Mouse (Mus musculus) thymus, postnatal 14 days (tissue): ENCODE results near the gene Crbn.

ENCODE experiments used
- DNase-seq: peaks from one replicate; pipeline ENCODE4 v3.0.0; 2021

Crbn gene

DNA sequence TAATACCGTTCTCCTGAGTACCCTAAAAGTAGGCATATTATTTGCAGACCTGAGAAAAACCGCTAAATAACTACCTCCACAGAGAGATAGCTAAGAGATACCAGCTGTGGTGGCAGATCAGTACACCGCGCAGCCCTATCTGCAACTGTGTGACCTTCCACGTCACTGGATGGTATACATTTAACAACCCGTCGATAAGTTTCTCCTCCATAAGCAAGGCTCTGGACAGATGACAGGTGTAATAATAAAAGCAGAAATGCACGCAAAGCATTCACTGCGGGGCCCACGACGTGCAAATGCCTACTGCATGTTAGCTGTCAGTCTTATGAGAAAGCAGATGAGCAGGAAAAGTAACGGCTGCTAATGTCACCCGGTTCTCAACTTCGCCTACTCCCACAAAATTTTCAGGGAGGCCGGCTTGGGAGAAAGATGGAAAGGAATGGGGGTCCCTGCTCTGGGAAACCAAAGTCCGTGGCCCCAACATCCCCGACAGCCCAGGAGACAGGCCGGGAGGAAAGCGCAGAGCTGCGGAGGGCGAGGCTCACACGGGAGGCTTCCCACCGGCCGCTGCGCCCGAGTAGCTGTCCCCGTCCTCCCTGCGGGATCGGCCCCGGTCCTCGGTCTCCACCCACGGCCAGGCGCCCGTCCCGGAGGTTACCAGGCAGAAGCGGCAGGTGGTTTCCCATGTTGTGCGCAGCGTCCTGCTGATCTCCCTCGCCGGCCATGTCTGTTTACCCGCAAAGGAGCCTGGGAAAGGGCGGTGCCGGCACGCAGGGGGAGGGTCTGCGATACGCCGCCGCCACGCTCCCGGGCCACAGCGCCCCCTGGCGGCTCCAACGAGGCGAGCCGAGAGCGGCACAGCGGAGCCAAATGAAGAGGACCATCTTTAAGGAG lies at the start of gene Crbn:
Gene Crbn (minus strand): TSS at position 745 of the 894 bp plus-strand sequence.
- DNase-seq: peak; percentile 95

DNA sequence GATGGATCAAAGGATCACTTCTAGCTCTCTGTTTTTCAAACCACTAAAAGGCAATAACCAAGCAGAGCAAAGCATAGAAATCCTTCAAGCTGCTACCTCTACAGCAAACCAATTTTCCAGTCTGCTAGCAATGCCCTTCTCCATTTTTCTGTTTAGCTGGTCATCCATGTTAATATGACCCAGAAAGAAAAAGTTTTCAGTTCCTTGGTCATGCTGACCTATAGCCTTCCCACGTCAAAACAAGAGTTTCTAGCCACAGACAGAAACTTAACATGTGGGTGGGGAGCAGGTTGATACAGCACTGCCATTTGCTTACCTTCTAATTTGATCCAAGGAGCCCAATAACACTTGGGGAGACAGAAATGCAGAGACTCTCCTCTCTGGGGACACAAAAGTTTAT lies 40.3 kb upstream of the Crbn start:
- no peak for DNase-seq

DNA sequence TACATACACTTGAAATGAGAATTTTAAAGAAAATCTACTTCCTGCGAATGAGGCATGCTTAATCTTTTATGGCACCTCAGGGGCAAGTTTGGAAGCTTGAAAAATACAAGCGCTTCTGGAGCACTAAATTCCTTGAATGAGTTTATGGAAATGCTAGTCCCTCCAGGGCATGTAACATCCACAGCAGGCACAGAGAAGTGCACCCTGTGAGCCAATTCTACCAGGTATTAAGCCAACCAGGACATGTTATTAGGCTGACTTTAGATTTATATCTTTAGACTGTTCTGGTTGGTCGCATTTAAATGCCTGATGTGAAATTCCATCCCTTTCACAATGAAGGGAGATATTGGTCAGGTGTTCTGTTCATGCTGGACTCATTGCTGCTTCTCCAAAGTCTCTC lies 38.2 kb upstream of the Crbn start:
- DNase-seq: no peak

DNA sequence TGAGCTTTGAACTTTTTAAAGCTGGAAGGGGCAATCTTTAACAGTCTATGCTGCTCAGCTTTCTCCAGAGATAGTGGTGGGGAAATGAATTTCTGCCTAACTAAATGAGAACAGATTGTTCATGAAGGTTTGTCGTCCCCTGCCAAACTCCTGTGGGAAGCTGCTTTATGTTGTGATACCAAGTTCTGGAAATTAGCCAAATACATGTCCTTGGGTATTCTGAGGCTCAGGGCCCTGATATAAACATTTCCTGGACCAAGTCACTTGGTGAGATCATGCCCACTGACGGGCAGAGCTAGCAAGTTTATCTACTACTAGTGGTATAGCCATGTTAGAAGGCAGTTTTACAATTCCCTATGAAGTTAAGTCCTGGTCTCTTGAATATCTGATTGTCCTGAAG lies 35.4 kb upstream of the Crbn start:
- DNase-seq: no peak

DNA sequence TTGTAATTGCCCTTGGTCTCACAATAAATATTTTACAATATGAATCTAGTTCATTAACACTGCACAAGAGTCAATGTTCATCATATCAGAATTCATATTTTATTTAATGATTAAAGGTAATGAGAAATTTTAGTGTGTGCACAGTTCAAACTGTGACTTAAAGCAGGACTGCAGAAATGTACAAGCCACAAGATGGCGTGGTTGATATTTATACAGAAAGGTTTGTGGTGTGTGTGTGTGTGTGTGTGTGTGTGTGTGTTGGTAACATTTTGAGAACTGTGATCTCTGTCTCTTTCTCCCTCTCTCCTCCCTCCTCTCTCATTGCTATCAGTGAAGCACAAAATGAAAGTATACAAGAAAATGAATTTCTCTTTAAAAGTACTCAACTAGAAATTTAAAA lies 22.5 kb upstream of the Crbn start:
- no peak for DNase-seq

DNA sequence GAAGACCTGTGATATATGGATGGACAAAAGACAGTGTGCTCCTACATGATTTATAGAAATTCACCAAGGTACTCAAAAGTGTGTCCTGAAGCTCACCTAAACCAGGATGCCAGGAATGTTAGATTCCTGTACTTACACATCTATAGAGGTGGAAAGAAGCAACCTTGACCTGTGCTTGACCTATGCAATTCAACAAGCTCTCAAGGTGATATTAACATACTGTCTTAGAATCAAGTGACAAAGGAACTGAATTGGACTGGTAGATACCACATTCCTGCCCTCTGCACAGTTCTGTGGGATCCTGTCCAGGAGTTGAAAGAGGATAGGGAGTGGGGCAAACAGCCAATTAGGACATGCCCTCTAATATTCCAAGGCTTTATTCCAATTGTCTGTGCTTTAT lies 20.7 kb upstream of the Crbn start:
- no peak for DNase-seq

DNA sequence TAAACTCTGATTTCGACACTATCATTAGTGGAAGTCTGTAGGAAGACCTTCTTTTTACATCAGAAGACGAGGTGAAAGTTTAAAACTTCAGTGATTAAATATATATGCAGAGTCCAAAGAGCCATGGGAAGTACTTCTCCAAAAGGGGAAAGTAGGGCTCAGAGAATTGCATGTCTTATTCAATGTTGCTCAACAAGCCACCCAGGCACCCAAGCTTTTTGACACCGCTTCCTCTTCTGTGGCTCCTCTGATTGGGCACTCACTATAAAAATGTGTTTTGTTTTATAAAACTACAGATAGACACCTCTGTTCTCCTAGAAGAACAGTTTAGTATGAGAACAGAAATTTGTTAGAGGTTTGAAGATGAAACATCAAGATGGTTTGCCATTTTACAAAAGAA lies 20.0 kb upstream of the Crbn start:
- DNase-seq: no peak

DNA sequence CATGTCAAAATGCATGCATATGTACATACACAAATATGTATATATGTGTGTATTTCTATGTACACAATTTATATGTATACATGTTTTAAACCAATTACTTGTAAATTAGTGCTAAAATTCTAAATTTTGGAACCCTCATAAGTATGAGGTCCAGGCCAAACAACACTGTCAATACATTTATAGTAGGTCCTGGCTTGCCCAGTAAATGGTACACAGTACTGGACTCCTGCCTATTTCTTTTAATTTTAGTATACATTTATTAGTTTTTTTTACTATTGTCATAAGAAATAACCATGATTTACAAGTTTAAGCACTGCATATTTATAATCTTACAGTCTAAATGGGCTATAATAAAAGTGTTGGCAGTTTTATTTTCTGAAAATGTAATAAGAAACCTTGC lies 19.4 kb upstream of the Crbn start:
- no peak for DNase-seq

DNA sequence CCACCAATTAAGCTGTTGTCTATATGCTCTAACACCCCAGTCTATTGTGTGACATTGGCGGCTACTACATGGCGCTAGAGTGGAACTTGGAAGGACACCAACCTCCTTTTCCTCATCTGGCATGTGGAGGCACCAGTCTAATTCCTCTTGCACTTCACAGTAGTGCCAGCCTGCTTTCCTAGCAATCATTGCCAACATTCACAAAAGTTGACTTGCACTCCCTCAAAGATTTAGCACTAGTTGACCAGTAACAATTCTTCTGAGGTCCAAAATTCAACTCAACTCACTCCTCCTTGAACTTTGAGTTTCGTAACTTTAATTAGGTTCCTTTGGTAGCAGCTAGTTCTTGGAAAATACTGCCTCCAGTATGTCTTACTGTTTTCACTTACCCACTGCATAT lies 10.8 kb upstream of the Crbn start:
- DNase-seq: no peak

DNA sequence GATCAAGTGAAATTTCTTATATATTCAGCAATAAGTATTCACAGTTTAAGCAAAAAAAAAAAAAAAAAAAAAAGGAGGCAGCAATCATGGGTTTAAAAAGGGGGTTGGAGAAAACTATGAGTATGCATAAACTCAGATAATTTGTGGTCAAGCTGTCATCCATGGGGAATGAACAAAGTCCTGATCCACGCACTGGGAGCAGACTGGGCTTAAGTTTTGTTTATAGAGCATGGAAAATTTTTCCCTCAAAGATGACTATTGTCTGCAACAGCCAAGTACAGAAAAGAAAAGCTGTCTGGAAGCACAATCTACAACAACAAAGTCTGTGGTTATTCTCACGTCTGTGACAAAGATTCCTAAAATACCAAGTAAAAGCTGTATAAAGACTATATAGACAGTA lies 9.3 kb upstream of the Crbn start:
- no peak for DNase-seq

DNA sequence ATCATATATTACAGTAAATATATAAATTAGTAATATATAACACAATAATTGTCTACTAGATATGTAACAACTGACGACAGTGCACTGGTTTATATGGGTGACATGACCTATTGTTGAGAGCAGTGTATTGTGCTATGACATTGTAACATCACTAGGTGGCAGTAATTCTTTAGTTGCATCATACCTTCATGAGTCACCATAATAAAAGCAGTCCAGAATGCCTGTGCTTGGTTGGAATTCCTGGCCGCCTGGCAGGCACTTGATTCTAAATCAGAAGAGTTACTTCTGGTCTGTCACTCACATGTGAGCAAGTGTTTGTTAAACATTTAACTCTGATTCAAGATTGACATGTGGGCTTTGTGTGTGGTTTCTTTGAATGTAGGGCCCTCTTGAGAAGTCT lies 5.0 kb upstream of the Crbn start:
- no peak for DNase-seq

DNA sequence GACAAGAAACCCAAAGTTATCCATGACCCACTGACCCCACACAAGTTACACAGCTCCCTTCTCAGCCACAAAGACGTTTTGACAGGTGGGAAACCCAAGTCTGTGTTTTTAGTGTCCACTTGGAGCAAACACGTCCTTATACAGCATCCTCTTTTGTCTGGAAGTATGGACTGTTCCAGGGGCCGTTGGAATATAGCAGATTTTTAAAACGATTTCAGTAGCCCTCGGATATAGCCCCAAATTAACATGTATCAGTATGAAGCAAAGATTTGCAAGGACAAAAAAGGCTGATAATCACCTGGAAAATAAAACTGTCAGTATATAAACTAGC lies 315 bp upstream of the Crbn start:
- no peak for DNase-seq

DNA sequence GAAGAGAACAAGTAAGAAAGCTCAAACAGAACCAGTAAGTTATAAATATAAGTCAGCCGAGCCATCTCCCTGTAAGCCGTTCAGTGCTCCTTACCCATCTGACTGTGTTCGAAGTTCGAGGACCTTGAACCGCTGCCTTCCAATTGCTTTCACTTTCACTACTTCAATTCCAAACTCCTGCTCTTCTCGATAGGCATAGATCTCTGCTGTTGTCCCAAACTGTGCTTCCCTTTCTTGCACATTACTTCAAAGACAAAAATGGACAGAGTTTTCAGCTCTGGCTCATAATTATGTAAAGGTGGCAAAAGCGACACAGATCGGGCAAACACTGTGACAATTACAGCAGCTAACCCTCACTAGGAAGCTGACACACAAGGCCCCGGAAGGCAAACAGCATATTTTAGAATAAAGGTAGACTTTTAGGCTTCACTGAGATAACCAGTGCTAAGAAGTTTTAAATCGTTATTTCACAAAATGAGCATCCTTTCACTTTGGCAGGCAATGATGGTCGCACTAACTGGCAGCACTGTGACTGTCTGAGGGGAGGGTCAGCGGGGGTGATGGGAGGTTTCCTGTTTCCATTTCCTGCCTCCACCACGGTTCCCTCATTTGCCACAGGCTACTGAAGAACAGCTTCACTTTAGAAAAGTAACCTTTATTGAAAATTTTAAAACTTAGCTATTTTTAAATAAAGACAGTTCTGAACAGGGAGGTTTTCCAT lies 5.6 kb downstream of the Crbn start:
- DNase-seq: peak; percentile 38

DNA sequence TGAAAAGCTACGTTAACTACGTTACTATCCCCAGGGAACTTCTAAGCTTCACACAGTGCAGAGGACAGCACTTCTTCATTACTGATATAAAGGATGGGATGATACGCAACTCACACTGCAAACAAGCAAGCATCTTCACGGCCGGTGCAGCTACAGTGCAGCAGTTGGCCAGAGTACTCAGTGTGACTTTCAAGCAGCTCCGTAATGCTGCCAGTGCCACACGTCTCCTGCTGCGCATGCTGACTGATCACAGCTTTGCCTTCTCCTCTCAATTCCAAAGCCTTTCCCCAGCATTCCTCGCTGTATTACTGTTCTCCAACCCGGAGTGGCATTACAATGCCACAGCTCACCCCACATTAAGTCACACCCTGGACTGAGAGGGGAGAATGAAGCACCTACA lies 6.3 kb downstream of the Crbn start:
- DNase-seq: no peak

DNA sequence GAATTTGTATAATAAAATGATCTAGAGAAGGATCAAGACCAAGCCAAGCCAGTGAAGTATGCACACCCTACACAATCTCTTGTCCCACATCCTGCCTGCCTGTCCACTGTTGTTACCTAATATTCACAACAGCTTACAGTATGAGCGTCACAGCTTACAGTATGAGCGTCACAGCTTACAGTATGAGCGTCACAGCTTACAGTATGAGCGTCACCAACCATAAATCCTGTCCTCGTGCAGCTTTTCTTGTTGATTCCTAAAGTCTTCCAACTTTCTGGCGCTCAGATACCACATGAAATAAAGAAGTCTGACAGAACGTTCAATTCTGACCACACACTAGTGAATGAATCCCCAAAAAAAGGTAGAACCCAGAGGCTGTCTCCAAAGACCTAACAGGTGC lies 6.8 kb downstream of the Crbn start:
- no peak for DNase-seq

DNA sequence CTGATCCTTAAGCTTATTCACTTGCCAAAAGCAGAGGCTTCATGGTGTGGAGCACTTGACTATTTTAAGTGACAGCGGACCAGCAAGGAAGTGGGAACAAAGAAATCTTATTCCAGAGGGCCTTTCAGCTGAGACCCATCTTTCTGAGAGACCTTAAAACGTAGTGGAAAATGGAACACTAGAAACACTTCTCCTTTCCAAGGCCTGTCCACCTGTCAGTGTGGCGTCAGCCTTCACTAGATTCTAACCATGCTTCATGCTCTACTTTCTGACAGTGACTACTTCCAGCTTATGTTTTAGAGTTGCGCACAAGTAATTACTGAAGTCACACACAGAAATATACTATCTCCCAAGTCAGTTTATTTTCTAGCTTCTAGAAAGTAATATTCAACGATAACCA lies 7.4 kb downstream of the Crbn start:
- DNase-seq: no peak

DNA sequence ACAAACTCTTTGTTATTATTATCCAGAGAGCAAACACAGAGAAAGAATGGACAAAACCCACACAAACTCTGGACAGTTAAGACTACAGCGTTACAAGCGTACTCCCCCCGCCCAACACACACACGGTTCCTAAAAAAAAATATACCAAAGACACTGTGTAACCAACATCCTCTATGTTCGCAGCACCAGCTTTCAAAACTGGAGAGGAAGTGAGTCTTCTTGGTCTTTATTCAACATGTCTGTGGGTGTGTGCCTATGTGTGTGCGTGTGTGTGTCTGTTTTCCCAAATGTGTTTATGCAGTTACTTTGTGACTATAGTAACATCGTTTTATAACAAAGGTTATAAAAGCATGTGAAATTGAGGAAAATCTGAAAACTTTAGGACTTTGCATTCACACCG lies 8.4 kb downstream of the Crbn start:
- no peak for DNase-seq

DNA sequence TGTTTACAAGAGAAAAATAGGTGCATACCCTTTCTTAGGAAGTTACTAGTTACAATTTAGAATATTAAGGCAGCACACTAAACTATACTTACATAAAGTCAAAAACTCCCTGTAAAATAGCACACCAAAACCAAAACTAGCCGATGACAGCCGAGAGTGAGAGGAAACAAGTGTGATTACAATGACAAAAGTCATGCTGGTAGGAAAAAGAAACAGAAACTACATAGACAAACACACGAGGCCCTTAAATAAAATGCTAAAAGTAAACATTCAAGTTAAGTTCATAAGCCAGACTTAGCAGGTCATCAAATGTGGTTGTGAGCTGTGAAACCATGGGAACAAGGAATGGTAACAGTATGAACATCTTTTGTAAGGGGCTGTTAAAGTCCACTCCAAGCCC lies 12.7 kb downstream of the Crbn start:
- DNase-seq: no peak

DNA sequence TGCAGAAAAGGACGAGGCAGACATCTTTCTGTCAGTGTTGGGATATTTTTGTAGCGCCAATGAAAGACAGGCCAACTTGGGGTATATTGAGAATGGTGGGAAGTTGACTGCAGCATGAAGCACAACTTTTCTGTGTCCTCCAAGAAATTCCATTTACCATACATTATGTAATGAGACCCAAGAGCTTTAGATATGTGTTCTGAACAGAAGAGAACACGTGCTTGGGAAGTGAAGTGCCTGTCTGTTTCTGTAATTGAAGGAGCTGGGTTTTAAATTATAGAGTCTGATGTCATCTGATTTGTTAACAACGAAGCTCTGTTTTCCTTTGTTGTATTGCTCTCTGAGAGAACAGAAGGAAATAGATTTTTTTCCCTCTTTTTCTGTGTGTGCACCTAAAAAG lies 29.8 kb downstream of the Crbn start:
- no peak for DNase-seq

DNA sequence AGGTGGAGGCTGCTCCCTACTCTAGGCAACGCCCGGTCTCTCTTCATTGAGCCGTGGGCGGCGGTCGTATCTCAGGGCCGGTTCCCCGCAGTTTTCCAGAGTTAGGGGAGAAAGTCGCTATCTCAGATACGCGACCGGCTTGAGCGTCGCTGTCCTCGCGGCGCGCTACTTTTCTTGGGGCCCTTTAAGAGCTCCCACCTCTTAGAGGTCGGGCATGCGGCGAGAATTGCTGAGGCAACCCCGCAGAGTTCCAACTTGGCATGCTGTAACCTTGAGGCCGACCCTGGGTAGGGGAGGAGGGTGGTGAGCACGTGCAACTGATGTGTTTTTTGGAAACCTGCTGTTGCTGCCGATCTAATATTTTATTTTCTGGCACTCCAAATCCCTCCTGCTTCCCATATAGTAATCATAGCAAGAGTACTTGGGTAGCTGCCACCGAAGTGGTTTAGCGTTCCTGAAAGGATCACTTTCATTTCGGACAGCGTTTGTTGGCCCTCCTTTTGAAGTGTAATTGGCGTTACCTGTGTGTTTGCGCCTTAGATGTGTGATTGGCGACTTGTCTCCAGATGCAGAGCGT lies 30.5 kb downstream of the Crbn start:
- DNase-seq: no peak

DNA sequence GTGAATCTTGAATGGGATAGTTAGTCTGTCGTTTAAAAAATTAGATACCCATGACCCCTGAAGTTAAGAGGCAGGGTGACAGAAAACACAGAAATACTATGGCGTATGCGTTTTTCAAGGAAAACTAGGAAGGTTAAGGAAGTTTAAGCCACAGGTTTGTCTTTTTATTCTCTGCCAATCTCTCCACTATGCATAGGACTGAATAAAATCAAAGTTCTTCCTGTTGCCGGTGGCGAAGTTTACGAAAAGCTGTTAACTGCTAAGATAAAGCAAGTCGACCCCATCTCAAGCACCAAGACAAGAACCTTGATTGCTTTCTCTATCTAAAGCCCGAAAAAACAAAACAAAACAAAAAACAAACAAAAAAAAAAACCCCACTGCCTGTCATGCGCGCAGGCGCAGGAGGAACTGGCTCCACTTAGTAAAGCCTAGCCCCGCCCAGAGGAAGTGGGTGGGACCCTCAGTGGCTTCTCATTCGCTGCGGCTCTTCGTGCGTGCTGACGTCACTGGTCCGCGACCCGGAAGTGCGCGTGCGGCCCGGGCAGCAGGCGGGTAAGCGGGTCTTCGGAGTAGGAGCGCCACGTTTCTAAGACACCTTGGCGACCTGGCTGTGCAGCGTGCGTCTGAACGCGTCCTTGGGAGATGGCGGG lies 31.1 kb downstream of the Crbn start, which contains the start of gene Trnt1:
Gene Trnt1 (plus strand): TSS at position 481 of the 650 bp plus-strand sequence.
- peak; percentile 99 for DNase-seq

DNA sequence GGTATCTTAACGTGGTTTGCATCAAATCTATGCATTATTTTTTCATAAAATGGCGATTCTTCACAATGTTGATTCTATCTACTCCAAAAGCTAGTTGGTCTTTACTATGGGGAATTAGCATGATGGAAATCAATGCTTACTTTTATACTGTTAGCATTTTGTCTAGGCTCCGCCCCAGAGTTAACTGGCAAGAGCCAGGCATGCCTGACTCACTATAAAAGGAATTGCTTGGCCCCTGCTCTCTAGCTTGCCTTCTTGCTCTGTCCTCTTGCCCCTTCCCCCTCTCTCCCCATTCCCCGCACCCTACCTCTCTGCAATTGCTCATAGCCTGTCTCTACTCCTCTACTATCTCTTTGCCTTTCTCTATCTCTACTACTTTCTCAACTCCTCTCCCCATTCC lies 33.1 kb downstream of the Crbn start:
- no peak for DNase-seq

DNA sequence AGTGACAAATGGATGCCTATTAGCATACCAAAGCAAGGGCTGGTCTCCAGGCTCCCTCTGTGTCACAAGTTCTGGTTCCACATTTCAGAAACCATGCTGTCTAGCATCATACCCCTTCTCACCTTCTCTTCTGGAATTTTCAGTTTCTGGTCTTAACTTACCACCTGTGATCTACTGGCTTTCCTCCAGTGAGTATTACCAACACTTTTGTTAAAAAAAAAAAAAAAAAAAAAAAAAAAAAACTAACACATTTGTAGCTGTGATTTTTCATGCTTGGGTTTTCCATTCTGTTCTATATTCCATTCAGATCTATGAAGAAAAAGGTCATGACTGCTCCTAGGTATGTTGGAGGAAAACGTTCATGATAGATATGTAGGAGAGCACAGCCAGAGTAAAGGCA lies 34.0 kb downstream of the Crbn start:
- DNase-seq: no peak

DNA sequence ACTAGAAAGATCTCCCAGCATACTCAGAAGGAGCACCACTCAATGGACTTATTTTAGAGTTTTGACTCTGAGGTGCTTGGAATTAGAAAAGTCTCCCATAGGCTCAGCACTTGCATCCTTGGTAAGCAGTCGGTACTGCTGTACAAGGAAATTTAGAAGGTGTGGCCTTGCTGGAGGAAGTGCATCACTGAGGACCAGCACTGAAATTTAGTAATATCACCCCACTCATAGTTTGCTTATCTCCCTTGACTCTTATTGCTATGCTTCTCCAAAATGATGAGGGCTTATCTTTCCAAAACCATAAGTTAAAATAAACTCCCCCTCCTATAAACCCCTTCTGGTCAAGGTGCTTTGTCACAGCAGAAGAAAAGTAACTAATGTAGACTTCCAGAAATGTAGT lies 38.4 kb downstream of the Crbn start:
- DNase-seq: no peak
